Mouse (Mus musculus): Measurements from ENCODE around the gene Itih4.

GRCm38 (mm10) chr14:30885298-30885697, 978 bp upstream of the Itih4 start:
- TF ChIP-seq POLR2A (IDR thresholded peaks at IDR 0.05; ENCODE audit: control insufficient read depth, low read depth, low read length) (no peak), CTCF (IDR thresholded peaks at IDR 0.05; ENCODE audit: control insufficient read depth, insufficient read depth, insufficient replicate concordance, low read depth, low read length) (no peak)
